Mouse (Mus musculus) ovary, adult 18-20 months (tissue): ENCODE results near the gene Slc17a1.

ENCODE experiments used
- DNase-seq: peaks from one replicate; pipeline ENCODE4 v3.0.0; 2022; ENCODE audit warnings: low spot score, mixed read lengths

Gene Slc17a1

DNA sequence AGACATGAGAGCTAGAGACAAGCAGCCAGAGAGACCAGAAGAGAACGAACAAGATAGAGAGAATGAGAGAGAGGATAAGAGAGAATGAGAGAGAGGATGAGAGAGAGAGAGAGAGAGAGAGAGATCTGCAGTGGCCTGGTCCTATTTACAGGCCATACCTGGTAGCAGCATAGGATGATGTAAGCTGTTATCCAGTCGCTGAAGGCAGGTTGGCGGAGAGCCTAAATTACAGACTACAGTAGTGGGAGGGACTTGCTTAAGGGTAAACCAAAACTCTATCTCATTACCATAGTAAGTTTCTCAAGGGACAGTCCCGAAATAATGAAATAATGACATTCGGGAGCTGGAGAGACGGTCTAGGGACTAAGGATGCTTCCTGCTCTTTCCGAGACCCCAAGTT, at the start of gene Slc17a1:
Gene Slc17a1, plus strand, starts transcription at position 346 of the 400 bp plus-strand sequence.
- no peak for DNase-seq

DNA sequence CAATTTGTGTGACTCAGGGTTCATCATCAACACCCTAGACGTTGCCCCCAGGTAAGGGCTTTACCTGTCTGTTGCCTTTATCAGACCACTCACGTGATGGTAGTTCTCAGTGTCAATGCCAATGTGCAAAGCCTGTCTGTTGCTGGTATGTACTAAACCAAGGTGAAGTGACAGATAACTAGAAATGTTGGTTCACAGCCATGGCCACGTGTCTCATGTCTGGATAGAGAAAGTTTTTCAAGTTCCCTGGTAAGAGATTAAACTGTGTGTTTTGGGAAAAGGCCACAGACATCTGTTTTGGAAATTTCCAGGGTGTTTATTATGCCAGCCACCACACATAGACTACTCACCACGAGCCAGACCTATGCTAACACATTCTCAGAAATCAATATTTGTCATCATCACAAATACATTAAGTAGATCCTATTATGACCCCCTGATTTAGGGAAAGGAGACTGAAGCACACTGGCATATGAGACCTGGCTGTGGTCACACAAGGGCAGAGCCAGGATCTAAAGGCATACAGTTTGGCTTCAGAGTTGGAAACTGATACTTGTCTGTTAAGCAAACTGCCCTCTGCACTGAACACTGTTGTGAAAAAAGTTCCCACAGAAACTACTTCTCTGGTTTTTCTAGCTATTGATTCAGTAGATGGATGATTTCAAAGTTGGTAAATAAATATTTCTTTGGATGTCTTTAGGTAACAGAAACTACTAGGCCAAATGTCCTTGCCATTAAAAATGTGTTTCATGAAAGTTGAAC, 47.2 kb upstream of the Slc17a1 start:
- no peak for DNase-seq

DNA sequence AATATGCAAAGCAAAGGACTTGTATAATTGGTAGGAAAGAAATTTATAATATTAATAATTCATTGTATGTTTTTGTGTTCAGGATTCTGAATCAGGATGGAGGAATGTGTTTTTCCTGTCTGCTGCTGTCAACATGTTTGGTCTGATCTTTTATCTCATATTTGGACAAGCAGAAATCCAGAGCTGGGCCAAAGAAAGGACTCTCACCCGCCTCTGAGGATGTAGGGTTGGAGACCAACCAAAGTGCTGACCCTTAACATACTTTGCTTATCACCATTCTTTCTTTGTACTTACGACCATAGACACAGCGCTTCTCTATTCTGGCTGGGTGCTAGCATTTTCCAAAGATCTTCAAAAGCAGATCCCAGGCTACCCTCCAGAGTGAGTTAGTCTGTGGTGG, 45.3 kb upstream of the Slc17a1 start:
- no peak for DNase-seq

DNA sequence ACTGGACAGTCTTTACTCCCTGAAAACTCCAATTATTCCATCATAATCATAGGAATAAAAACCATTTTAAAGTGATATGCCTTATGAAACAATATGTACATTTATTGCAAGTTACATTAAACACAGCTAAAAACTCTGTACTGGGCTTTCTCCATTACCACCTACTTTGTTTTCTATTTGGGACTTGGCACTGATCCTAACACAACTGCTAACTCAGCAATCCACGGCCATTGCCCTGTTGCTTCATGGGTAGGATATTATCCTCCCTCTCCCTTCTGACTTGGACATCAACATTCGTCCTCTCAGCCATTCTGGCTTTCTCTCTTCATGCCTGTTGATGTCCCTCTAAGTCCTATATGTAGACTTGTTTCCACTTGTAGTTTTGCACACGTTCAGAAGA, 40.9 kb upstream of the Slc17a1 start:
- DNase-seq = no peak

DNA sequence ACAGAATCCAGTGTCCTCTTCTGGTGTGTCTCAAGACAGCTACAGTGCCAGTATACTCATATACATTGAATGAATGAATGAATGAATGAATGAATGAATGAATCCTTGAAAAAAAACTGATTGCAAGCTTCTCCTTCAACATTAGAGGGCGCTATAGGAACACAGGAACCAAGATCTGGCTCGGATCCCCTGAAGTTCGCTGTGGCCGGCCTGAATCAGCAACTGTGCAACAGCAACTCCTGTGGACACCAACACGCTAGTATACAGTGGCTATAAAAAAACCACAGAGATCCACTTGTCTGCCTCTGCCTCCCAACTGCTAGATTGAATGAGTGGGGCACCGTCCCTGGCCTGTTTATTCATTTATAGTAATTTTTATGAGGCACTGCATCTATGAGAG, 34.5 kb upstream of the Slc17a1 start:
- no peak for DNase-seq

DNA sequence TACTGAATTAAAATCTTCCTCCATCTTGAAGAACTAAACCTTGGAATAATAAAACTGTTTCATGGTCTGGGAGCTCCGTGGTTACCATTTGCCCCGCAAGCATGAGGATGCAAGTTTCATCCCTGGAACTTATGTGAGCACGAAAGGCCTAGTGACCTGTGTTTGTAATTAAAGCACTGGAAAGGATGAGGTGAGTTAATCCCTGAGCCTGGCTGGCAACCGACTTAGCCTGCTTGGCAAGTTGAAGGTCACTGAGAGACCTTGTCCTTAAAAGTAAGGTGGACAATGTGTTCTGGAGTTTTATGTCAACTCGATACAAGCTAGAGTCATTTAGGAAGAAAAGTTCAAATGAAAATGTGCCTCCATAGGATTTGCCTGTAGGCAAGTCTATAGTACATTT, 32.7 kb upstream of the Slc17a1 start:
- DNase-seq = no peak

DNA sequence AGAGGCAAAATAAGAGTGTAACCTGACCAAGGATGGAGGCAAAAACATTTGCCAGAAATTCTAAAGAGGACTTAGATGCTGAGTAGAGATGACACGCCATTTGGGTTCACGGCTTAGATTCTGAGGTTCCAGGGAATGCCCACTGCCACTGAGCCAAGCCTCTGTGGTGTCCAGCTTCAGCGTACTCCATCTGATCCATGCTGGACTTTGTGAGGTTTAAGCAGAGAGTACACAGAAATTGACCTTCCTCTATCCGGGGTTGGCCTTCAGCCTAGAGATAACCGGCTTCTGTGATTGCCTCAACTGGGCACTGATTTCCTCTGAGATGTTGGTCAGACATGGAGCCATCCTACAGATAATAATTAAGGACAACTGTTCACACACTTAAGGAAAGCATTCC, 30.9 kb upstream of the Slc17a1 start:
- DNase-seq = no peak

DNA sequence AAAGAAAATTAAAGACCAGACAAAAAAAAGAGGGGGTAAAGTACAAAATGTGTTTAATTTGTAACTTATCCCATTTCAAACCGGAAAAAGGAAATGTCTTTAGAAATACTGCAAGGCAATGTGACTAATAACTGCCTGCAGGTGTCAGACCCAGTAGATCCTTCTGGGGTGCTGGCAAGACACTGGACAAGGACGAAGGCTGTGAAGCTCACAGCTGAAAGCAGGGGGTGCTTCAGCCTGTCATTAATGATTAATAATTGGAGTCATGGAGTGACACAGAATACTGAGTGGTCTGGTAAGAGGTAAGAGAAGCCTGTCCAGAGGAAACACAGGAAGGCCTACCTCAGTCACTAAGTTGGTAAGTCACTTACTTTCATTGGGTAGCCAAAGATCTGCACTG, 28.2 kb upstream of the Slc17a1 start, which contains the start of gene Slc17a3:
Gene Slc17a3, plus strand, starts transcription at position 127 of the 400 bp plus-strand sequence.
- no peak for DNase-seq

DNA sequence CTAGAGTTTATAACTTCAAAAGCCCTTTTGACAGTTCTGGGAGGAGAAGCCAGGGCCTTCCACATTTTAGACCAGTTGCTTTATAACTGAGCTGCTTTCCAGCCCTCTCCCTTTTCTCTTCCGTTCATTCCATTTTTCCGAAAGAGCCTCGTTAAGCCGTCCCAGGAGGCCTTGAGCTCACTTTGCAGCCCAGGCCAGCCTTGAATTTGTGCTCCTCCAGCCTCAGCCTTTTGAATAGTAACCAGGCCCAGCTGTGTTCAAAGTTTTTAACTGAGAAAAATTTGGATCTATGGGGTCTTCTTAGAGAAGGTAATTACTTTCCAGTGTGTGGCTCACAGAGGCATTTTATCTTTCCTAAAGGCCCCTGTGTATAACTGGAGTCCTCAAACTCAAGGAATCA, 21.7 kb upstream of the Slc17a1 start:
- no peak for DNase-seq

DNA sequence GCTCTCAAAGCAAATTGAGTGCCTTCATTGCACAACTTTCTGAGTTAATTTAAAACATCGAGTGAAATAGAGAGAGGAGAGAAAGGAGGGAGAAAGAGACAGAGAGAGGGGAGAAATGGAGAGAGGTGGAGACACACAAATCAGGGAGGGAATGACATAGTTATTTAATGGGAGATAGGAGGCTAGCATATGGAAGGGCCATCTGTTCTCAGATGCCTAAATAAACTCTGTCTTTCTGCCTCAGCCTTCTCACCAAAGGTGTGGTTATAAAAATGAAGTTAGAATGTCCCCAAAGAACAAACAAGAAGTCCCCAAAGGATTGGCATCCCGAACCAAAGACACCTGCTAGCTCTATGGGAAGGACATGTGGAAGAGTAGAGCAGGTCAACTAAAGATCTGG, 18.3 kb upstream of the Slc17a1 start:
- DNase-seq = no peak

DNA sequence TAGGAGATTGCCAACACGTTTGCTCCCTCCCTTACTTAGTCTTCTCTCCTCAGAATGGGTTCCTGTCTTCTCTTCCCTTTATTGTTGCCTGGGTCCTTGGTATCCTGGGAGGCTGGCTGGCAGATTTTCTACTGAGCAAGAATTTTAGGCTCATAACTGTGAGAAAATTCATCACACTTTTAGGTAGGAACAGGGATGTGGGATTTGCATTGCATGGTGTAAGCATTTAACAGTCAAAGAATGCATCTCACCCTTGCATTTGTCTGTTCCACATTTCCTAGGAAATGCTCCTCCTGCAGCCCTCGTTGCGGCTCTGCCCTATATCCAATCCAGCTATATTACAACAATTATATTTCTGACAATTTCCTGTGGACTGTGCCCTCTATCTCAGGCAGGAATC, 11.1 kb upstream of the Slc17a1 start:
- no peak for DNase-seq

DNA sequence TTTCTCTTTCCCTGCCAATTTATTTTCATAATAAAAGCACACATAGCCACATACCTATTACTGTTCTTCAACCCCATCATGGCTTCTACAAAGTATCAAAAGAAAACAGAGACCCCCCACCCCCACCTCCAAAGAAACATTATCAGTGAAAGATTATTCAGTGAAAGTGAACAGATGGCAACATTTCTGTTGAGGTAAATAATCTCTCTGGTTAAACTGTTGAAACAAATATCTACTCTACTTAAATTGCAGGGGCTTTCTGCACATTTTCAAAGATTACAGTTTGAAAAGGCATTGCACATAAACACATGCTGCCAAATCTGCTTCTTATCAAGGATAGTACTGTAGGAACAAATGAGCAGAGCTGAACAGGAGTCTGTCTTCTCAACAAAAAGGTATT, 5.7 kb upstream of the Slc17a1 start:
- DNase-seq = no peak

DNA sequence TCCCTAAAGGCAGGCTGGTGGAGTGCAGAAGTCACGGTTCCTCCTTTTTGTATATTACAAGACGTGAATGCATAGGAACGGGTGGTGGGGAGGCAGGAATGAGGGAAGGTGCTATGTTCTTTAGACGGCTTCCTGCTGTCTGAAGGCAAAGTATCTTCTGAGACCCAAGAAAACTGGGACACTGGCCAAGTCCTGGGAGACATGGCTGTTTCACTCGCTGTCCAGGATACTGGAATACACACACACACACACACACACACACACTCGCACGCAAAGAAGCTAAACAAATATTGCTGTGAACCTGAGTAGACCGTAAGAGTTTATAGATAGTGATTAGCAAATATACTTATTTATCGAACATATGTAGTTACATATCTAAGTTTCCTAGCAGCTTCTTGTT, 2.8 kb upstream of the Slc17a1 start:
- no peak for DNase-seq

DNA sequence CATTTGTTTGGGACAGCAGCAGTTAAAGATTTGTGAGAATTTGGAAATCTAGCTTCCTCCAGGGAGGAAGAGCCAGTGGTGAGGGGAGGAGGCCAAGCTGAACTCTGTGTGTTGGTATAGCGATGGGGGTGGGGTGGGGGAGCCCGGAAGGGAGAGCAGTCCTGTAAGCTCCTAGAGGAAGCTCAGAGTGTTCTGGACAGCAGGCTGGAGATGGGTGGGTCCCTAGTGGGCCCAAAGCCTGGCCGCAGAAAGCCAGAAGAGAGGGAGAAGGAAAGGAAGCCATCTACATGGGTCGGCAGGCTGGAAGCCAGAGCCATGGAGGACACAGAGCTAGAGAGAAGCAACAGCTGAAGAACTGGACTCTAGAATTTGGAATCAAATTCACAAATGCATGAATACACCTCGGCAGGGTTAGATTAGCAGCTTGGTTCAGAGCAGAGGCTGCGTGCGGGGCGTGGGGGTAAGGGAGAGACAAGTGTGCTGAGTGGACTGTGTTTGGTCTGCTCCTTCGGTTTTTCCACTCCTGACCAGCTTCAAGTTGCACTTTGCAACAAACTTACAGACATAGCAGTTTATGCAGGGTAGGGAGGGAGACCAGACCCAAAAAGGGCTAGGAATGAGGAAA, 1.4 kb upstream of the Slc17a1 start:
- no peak for DNase-seq

DNA sequence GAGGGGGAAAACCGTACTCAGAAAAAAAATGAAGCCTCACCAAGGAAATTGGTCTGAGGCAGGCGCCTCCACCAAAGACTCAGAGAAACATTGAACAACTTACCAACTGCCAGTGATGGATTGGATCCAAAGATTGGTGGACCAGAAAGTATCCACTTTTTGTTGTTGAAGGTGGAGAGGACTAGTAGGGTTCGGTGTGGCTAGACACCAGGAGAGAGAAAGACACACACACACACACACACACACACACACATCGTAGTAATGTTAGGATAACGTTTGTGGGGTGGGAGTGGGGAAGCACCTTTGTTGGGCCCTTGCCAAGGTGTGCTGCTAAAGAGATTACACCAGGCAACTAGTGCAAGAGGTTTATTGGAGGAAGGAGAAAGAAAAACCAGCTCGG, 550 bp upstream of the Slc17a1 start:
- DNase-seq = no peak

DNA sequence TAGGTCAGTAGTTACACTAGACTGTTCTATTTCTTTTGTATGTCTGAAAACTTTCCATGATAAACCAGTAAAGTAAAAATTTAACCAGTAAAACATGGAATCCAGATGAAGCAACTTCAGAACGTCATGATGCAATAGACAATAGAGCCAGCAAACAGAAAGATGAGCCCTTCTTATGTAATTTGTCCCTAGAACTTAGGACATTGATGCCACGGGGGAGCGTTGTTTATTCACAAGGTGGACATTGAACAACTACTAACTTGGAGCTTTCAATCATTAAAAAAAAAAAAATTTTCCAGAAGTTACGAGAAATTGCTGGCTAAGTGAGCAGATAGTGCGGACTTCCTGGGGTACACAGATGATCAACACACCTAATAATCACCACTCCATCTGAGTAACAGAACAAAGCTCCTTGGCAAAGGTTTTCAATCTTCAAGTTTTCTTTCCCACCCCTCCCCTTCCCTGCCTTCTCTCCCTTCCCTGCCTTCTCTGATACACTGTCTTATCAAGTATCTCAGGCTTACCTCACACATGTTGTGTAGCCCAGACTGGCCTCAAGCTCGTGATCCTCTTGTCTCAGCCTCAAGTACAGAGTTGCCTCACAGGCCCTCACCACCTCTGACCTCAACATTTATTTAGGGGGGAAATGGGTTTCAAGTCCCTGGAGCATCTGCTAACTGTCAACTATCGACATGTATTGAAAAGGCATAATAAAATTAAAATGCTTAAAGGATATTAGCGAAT, 1.4 kb downstream of the Slc17a1 start:
- no peak for DNase-seq

DNA sequence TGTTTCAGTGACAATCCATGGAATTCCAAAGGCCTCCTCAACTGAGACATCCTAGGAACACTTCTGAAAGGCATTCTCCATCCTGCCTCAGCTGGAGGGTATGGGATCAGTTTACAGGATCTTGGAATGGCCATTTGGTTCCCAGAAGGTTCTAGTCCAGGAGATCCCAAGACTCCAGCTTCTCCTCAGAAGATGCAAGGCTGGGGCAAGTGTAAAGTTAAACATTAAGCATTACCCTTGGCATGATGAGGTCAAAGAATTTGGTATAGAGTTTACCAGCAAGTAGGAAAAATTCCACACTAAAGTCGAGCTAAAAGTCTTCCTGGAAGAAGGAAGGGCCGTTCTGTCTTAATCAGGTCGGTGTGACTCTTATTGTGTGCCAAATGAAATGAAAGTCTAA, 2.4 kb downstream of the Slc17a1 start:
- no peak for DNase-seq

DNA sequence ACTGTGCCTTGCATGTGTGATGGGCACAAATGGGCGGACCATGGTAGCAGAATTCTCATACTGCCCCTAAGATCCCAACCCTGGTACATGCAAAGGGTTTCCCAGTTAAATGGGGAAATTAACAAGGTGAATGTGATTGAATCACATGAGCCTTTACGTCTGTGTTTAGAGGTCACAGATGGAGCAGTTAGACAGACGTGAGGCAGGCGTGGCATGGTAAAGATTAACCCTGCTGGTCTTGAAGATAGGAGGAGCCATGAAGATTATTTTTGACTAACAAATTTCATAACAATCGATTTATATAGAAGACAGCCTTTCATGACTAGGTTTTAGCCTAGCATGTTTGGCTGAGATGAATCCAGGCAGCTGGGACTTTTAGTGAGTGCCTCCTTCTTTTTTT, 5.6 kb downstream of the Slc17a1 start:
- no peak for DNase-seq

DNA sequence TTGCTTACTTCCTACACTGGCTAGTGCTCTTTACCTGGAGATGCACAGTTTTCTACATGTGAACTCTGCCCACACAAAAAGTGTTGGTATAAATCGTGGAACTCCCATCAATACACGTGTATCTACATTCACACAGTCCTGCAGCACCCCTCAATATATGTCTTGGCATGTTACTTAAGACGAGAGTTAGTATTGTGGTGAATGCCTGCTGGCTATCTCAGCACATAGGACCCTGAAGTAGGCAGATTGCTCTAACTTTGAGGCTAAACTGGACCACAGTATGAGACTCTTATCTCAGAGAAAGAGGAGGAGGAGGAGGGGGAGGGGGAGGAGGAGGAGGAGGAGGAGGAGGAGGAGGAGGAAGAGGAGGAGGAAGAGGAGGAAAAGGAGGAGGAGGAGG, 11.6 kb downstream of the Slc17a1 start:
- DNase-seq = no peak

DNA sequence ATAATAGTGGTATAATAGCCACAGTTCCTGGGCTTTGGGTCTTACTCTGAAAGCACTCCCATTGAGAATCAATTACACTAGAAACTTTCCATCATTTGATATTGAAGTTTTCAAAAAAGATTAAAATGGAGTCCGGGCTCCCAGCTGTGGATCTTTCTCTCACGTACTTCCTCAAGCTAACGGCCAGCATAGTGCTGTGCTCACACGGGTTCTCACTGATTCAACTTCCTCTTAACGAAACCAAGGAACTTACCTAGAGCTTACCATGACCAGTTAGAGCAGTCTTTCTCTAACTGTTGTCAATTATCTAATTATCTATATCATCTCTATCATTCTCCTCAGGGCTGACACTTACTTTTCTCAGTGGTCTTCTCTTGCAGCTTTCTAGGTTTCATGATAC, 12.1 kb downstream of the Slc17a1 start:
- no peak for DNase-seq

DNA sequence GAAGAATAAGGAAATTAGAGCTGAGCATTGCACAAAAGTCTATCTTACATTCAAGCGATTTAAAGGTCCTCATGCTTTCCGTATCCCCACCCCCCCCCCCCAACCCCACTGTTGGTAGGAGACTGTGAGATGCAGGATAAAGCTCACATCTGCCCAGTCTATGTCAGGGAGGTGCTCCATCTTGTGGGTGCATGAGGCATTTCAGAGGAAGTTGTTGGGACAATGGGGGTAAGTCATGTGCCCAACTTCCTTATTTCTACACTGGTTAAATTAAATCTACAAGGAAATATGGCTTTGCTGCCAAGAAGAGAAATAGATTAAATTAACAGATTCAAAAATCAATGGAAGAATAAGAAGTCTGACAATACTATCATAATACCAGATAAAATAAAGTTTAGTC, 18.0 kb downstream of the Slc17a1 start:
- DNase-seq = no peak

DNA sequence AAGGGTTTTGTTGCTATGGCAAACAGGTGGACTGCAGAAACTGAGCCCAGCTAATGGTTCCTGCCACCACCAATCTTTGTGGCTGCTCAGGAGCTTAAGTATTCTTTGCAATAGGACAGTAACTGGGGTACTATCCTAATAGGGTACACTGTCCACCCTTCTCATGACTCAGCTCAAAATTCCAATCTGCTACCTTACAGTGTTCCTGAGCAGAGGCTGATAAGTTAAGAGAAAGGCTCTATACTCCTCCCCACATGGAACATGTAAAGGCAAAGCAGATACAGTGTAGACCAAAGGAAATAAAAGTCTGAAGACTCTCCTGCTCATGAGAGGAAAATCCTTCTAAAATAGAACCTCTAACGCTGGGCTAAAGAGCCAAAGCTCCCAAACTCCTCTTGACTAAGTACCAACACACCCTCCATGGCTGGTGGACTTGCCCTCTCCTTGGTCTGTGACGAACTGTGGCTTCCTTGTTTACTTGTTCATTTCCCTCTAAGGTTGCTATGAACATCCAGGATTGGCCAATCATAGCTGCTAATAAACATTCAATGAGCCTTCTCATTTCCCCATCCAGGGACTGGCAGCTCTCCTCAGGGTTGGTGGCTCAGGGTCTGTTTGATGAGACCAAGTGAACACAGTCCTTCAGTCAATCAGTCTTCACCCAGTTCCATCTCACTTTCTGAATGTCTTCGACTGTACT, 19.6 kb downstream of the Slc17a1 start:
- DNase-seq = no peak
